Mouse (Mus musculus) liver, embryonic 14.5 days (tissue): ENCODE results near the gene Cfap58. TPM values are rescaled to one million over a fixed set of nuclear protein-coding genes. Genes with fewer than 3 reads are reported as not detected.
A peak's percentile ranks its signal among the peaks of the same experiment; 100 is the strongest.

Experiments
- ATAC-seq: fragments of 200-750 bp; cut with Nextera tagmentation; 2 replicates; pipeline ENCODE4 v1.8.0; 2017; ENCODE audit warnings: moderate number of reproducible peaks, mild to moderate bottlenecking, moderate library complexity; ENCODE audit not compliant: insufficient read depth
- DNase-seq, 3 experiments: peaks; one replicate each; pipeline ENCODE4 v3.0.0-alpha.2; 2012 to 2013; ENCODE audit warnings: low read depth in 3 of 3, low spot score in 3 of 3
- H3K27ac ChIP-seq: fragments of 300-500 bp; sonication (generic); 2 replicates; pipeline ENCODE4 v1.5.1; 2014; ENCODE audit warnings: moderate library complexity, mild to moderate bottlenecking, control low read depth, inconsistent platforms
- H3K27me3 ChIP-seq: fragments of 300-500 bp; sonication (generic); 2 replicates; pipeline ENCODE4 v1.6.1; 2014; ENCODE audit warnings: mild to moderate bottlenecking, low read length, moderate library complexity; ENCODE audit not compliant: control insufficient read depth, insufficient read depth
- H3K36me3 ChIP-seq: fragments of 300-500 bp; sonication (generic); replicated peaks from 2 replicates; pipeline ENCODE4 v1.6.1; 2014; ENCODE audit warnings: low read depth; ENCODE audit not compliant: control insufficient read depth, insufficient read depth
- H3K4me1 ChIP-seq, 2 experiments: fragments of 200-500 bp in 1 of 2; fragments of 300-500 bp in 1 of 2; sonication (generic) in 1 of 2; replicated peaks; 2 replicates each; pipeline ENCODE4 v1.6.1; 2012 to 2014; ENCODE audit warnings: antibody characterized with exemption in 1 of 2, inconsistent platforms in 1 of 2, low read length in 1 of 2; ENCODE audit not compliant: control insufficient read depth in 2 of 2, insufficient read depth in 2 of 2
- H3K4me2 ChIP-seq: fragments of 300-500 bp; sonication (generic); 2 replicates; pipeline ENCODE4 v1.6.1; 2014; ENCODE audit warnings: low read depth, mild to moderate bottlenecking, control low read depth, moderate library complexity
- H3K4me3 ChIP-seq, 2 experiments: fragments of 200-500 bp in 1 of 2; fragments of 300-500 bp in 1 of 2; sonication (generic) in 1 of 2; 2 replicates each; pipeline ENCODE4 v1.5.1; 2012 to 2014; ENCODE audit warnings: low read depth in 2 of 2, low read length in 2 of 2, mild to moderate bottlenecking in 2 of 2, control low read depth in 1 of 2, inconsistent platforms in 1 of 2, moderate library complexity in 1 of 2; ENCODE audit not compliant: insufficient read depth in 1 of 2
- H3K9ac ChIP-seq: fragments of 300-500 bp; sonication (generic); replicated peaks from 2 replicates; pipeline ENCODE4 v1.6.1; 2014; ENCODE audit warnings: mild to moderate bottlenecking, control low read depth, moderate library complexity
- H3K9me3 ChIP-seq: fragments of 300-500 bp; sonication (generic); 2 replicates; pipeline ENCODE4 v1.6.1; 2016; ENCODE audit warnings: low read length, mixed read lengths; ENCODE audit not compliant: control insufficient read depth
- CTCF ChIP-seq: IDR thresholded peaks from 2 replicates; pipeline ENCODE4 v1.5.1; 2016; ENCODE audit warnings: antibody characterized with exemption, low read depth, control low read depth
- EP300 ChIP-seq: IDR thresholded peaks from 2 replicates; pipeline ENCODE4 v1.6.1; 2016; ENCODE audit warnings: antibody characterized with exemption, low read depth
- WGBS: fragments of 180-500 bp; shearing (Covaris S2); extraction: QIAGEN DNeasy Blood & Tissue Kit; methylation state at CpG from one replicate; pipeline ENCODE4 v1.1.7; 2014; ENCODE audit not compliant: insufficient replicate concordance; 5-methylcytosine and 5-hydroxymethylcytosine counted together
- polyA plus RNA-seq, 2 experiments: library from polyadenylated mRNA; depleted of rRNA in 1 of 2; stranded (reverse) in 1 of 2; unstranded in 1 of 2; fragments of >200 nt; fragmentation: Nextera tagmentation in 1 of 2; extraction: Ambion mirVana in 1 of 2; gene quantifications; 2 replicates each; pipeline versions ENCODE4 v1.2.1 to v1.2.3; 2012 to 2014

Gene Cfap58
- polyA plus RNA-seq, 2 experiments, result not detected

GRCm38 (mm10) chr19:47919966-47920375 is 17.5 kb upstream of the Cfap58 start:
- no peaks in the 10 kb centered on the region for H3K9me3 ChIP-seq
- TF ChIP-seq EP300 (no peak), CTCF (no peak)
- peaks cover 10 to 19% of the 10 kb centered on the region in 2 experiments for H3K4me1 ChIP-seq
- WGBS, result 2% methylated on average over 8 of the region's 8 CpGs
- H3K4me3 ChIP-seq, result peak overlapping the region; percentile 75 to 80; a peak in 3 of 4 replicates
- peak overlapping the region; percentile 88 for H3K9ac ChIP-seq
- no peaks in the 10 kb centered on the region for H3K36me3 ChIP-seq
- ATAC-seq, result peak; percentile 18
- peak overlapping the region; percentile 74 for H3K4me2 ChIP-seq
- no peaks in the 10 kb centered on the region for H3K27me3 ChIP-seq
- no peak for DNase-seq
- peak overlapping the region; percentile 61 for H3K27ac ChIP-seq

DNA sequence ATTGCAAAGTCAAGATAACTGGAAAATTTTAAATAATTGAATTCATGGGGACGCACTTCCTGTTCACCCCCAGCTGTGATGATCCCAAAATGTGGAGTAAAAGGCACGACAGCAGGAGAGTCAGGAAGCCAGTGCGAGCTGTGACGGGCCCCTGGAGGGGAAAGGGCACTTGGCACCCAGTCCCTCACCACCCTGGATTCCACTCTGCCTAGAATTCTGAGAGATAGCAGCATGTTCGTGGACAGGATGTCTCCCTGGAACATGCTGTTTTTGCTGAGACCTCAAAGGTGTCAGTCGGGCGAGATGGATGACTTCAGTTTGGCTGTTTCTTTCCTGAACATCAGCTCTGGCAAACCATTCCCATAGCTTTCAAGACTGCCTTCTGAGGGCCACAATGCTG is 11.7 kb upstream of the Cfap58 start:
- H3K4me3 ChIP-seq, result no peak overlapping the region
- no peaks in the 10 kb centered on the region for H3K4me1 ChIP-seq
- ATAC-seq, result no peak
- 51% methylated on average over 7 of the region's 7 CpGs for WGBS
- no peak overlapping the region for H3K9ac ChIP-seq
- DNase-seq, result no peak
- H3K27ac ChIP-seq, result no peak overlapping the region
- no peaks in the 10 kb centered on the region for H3K9me3 ChIP-seq
- H3K36me3 ChIP-seq, result no peaks in the 10 kb centered on the region
- H3K27me3 ChIP-seq, result no peaks in the 10 kb centered on the region
- no peak overlapping the region for H3K4me2 ChIP-seq
- TF ChIP-seq CTCF, result no peak
- TF ChIP-seq EP300, result no peak

DNA sequence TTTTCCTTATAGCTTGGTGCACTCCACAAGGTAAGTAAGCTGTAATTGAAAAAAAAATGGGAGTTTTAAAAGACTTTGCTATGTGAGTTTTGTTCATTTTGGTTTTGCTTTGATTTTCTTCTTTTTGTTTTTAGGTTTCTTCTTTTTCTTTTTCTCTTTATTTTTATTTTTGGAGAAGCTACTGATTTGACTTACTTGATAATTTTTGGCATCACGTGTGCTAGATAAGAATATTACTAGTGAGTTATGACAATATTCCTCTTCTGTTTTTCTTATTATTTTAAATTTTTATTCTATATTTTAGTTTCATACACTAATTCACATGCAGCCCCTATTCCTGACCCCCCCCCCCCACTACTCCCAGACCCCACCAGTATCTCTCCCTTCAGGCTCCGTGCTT is 10.4 kb upstream of the Cfap58 start:
- Histone ChIP-seq H3K9ac (no peak overlapping the region), H3K4me1 (no peaks in the 10 kb centered on the region), H3K27ac (no peak overlapping the region), H3K4me2 (no peak overlapping the region), H3K27me3 (no peaks in the 10 kb centered on the region), H3K36me3 (no peaks in the 10 kb centered on the region), H3K4me3 (no peak overlapping the region), H3K9me3 (no peaks in the 10 kb centered on the region)
- no peak for TF ChIP-seq EP300
- no peak for TF ChIP-seq CTCF
- DNase-seq, result no peak
- no peak for ATAC-seq
- 69% methylated on average over 2 of the region's 2 CpGs for WGBS

- no peak for ATAC-seq
- Histone ChIP-seq H3K4me1 (no peaks in the 10 kb centered on the region), H3K4me2 (no peak overlapping the region), H3K36me3 (no peaks in the 10 kb centered on the region), H3K27ac (no peak overlapping the region), H3K9me3 (no peaks in the 10 kb centered on the region), H3K4me3 (no peak overlapping the region), H3K9ac (no peak overlapping the region), H3K27me3 (no peaks in the 10 kb centered on the region)
- DNase-seq, result no peak
- 74% methylated on average over 4 of the region's 4 CpGs for WGBS
- TF ChIP-seq EP300 (no peak), CTCF (no peak)
Measured at GRCm38 (mm10) chr19:47929043-47929442, 8.4 kb upstream of the Cfap58 start.

- Histone ChIP-seq H3K27ac (no peak overlapping the region), H3K27me3 (peaks cover 3% of the 10 kb centered on the region; the same call in 1 of the 2 replicates), H3K36me3 (no peaks in the 10 kb centered on the region), H3K9ac (no peak overlapping the region), H3K4me3 (no peak overlapping the region), H3K4me2 (no peak overlapping the region), H3K9me3 (no peaks in the 10 kb centered on the region), H3K4me1 (no peaks in the 10 kb centered on the region)
- ATAC-seq (no peak), DNase-seq (no peak)
- 32% methylated on average over 7 of the region's 7 CpGs for WGBS
- peak; percentile 72 for TF ChIP-seq CTCF
- no peak for TF ChIP-seq EP300
Measured at GRCm38 (mm10) chr19:47931982-47932638, 5.4 kb upstream of the Cfap58 start.
